Mouse (Mus musculus): Measurements from ENCODE around the gene Fyn. TPM values are rescaled to one million over a fixed set of nuclear protein-coding genes. Genes with fewer than 3 reads are reported as not detected.

Fyn gene
- total and polyA plus RNA-seq, 2 experiments from 2014 or later = 95.2 to 120 TPM

- Histone ChIP-seq H3K4me3 (ENCODE audit: low read length) (no peak overlapping the region), H3K36me3 (ENCODE audit: insufficient read depth, low read length) (no peaks in the 10 kb centered on the region), H3K4me1 (ENCODE audit: insufficient read depth, low read length) (peaks cover 50% of the 10 kb centered on the region), H3K9ac (replicated peaks; ENCODE audit: low read length) (no peak overlapping the region), H3K27ac (peak overlapping the region; percentile 11; the same call in 1 of the 2 replicates), H3K9me3 (ENCODE audit: low read length) (no peaks in the 10 kb centered on the region), H3K4me2 (ENCODE audit: low read depth, low read length) (no peak overlapping the region), H3K27me3 (ENCODE audit: insufficient read depth, low read length) (no peaks in the 10 kb centered on the region)
- TF ChIP-seq CTCF (IDR thresholded peaks at IDR 0.05; ENCODE audit: low read depth) = no peak
- 41% methylated on average over 12 of the region's 12 CpGs for WGBS
- ATAC-seq (peak; percentile 24), DNase-seq (ENCODE audit: low spot score) (peak; percentile 35)
Observed at GRCm38 (mm10) chr10:39506353-39506752, 137.7 kb downstream of the Fyn start.

DNA sequence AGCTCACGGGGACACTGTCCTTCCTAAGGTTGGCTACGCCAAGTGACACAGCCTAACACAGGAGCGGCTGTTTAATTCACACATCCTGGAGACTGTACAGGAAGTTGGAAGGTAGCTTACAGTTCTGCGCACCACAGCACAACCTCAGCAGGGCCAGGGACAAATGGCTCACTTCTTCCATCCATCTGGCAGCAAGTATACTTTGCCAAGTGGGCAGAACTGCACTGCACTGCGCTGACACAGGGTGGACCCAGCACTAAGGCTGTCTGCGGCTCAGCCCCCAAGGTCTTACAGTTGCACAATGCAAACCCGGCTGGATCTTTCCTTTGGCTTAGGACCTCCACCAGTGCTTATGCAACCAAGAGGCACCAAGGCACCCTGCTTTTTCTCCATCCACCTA lies 138.2 kb downstream of the Fyn start:
- H3K9me3 ChIP-seq (ENCODE audit: low read length) = no peaks in the 10 kb centered on the region
- no peak overlapping the region for H3K9ac ChIP-seq (replicated peaks; ENCODE audit: low read length)
- no peak overlapping the region for H3K4me2 ChIP-seq (ENCODE audit: low read depth, low read length)
- peak overlapping the region; percentile 11; the same call in 1 of the 2 replicates for H3K27ac ChIP-seq
- no peaks in the 10 kb centered on the region for H3K27me3 ChIP-seq (ENCODE audit: insufficient read depth, low read length)
- 42% methylated on average over 7 of the region's 7 CpGs for WGBS
- peak; percentile 61 for TF ChIP-seq CTCF (IDR thresholded peaks at IDR 0.05; ENCODE audit: low read depth)
- DNase-seq (ENCODE audit: low spot score) = peak; percentile 81
- peak; percentile 69 for ATAC-seq
- peaks cover 47% of the 10 kb centered on the region for H3K4me1 ChIP-seq (ENCODE audit: insufficient read depth, low read length)
- no peak overlapping the region for H3K4me3 ChIP-seq (ENCODE audit: low read length)
- no peaks in the 10 kb centered on the region for H3K36me3 ChIP-seq (ENCODE audit: insufficient read depth, low read length)

DNA sequence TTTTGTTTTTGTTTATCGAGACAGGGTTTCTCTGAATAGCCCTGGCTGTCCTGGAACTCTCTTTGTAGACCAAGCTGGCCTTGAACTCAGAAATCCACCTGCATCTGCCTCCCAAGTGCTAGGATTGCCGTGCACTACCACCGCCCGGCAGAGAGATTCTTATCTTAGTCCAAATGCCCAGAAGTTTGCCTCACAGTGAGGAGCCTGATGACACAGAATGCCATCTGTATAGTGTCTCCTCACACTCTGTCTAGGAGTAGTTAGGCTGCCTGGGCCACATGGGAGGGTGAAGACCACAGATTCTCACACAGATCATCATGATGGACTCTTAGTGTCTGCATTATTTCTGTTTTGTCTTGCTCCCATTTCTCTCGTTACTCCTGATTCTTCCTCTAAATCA lies 140.1 kb downstream of the Fyn start:
- Histone ChIP-seq H3K27ac (no peak overlapping the region), H3K4me3 (ENCODE audit: low read length) (no peak overlapping the region), H3K4me2 (ENCODE audit: low read depth, low read length) (no peak overlapping the region), H3K9me3 (ENCODE audit: low read length) (no peaks in the 10 kb centered on the region), H3K4me1 (ENCODE audit: insufficient read depth, low read length) (peaks cover 42% of the 10 kb centered on the region), H3K27me3 (ENCODE audit: insufficient read depth, low read length) (no peaks in the 10 kb centered on the region), H3K36me3 (ENCODE audit: insufficient read depth, low read length) (no peaks in the 10 kb centered on the region), H3K9ac (replicated peaks; ENCODE audit: low read length) (no peak overlapping the region)
- 74% methylated on average over 5 of the region's 5 CpGs for whole genome bisulfite sequencing
- ATAC-seq (no peak), DNase-seq (ENCODE audit: low spot score) (no peak)
- no peak for TF ChIP-seq CTCF (IDR thresholded peaks at IDR 0.05; ENCODE audit: low read depth)

- 72% methylated on average over 8 of the region's 8 CpGs for WGBS
Observed at GRCm38 (mm10) chr10:39509937-39510336, 141.3 kb downstream of the Fyn start.

DNA sequence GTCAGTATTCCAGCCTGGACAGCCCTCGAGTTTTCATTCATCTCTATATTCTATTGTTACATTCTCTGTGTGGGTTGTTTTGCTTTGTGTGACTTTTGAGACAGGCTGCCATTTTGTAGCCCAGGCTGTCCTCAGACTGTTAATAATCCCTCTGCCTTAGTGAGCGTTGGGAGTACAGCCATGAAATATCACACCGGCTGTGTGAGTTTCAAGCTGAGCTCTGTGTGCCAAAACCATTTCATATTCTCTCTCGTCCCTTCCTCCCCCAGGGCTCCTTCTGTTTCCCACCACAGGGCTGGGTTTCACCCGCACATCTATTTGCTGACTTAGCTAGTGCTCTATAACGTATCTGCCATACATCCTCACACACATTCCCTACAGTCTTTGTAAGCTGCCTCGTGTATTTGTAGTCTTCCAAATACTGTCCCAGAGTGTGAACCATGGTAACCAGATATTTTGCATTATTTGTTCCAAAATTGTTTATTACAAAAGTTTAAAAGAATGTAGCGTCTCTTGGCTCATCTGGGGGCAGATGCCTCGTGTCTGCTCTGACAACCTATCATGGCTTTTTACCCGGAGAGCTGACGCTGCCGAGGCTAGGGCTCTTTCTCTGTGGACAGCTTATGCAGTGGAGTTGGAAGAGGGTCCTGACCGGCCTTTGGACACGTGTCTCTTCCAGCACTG lies 144.1 kb downstream of the Fyn start:
- H3K4me3 ChIP-seq (ENCODE audit: low read length) = no peak overlapping the region
- no peak overlapping the region for H3K4me2 ChIP-seq (ENCODE audit: low read depth, low read length)
- H3K9ac ChIP-seq (replicated peaks; ENCODE audit: low read length) = no peak overlapping the region
- no peak overlapping the region for H3K27ac ChIP-seq
- peaks cover 10% of the 10 kb centered on the region for H3K4me1 ChIP-seq (ENCODE audit: insufficient read depth, low read length)
- ATAC-seq = no peak
- TF ChIP-seq CTCF (IDR thresholded peaks at IDR 0.05; ENCODE audit: low read depth) = no peak
- 0 out of 2 replicates have a peak, but pooled peaks cover 9% of the 10 kb centered on the region for H3K36me3 ChIP-seq (ENCODE audit: insufficient read depth, low read length)
- 59% methylated on average over 14 of the region's 14 CpGs for WGBS
- DNase-seq (ENCODE audit: low spot score) = no peak
- no peaks in the 10 kb centered on the region for H3K9me3 ChIP-seq (ENCODE audit: low read length)
- no peaks in the 10 kb centered on the region for H3K27me3 ChIP-seq (ENCODE audit: insufficient read depth, low read length)

More at GRCm38 (mm10) chr10:39509937-39510336, 141.3 kb downstream of the Fyn start:
- DNase-seq (ENCODE audit: low spot score) (no peak), ATAC-seq (no peak)
- no peak overlapping the region for H3K4me3 ChIP-seq (ENCODE audit: low read length)
- no peaks in the 10 kb centered on the region for H3K27me3 ChIP-seq (ENCODE audit: insufficient read depth, low read length)
- no peaks in the 10 kb centered on the region for H3K9me3 ChIP-seq (ENCODE audit: low read length)
- H3K36me3 ChIP-seq (ENCODE audit: insufficient read depth, low read length) = 0 out of 2 replicates have a peak, but pooled peaks cover 2% of the 10 kb centered on the region
- TF ChIP-seq CTCF (IDR thresholded peaks at IDR 0.05; ENCODE audit: low read depth) = no peak
- H3K4me2 ChIP-seq (ENCODE audit: low read depth, low read length) = no peak overlapping the region
- no peak overlapping the region for H3K9ac ChIP-seq (replicated peaks; ENCODE audit: low read length)
- no peak overlapping the region for H3K27ac ChIP-seq
- peaks cover 35% of the 10 kb centered on the region for H3K4me1 ChIP-seq (ENCODE audit: insufficient read depth, low read length)

DNA sequence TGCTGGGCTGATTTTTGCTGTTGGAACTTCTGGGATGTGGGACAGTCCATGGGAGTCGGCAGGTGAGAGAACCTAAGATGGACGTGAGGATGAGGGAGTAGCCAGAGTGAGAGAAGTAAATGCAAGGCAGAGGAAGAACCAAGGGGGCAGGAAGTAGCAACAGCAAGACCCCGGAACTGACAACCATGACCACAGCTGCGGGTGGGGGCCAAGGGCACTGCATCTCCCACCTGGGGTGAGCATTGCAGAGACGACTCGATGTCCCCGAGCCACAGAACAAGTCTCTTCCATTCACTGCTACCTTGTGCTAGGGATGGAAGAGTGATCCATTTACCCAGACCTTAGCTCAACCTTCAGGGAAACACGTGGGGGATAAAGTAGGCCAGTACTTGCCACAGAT lies 146.3 kb downstream of the Fyn start:
- DNase-seq (ENCODE audit: low spot score) (no peak), ATAC-seq (no peak)
- no peak overlapping the region for H3K4me3 ChIP-seq (ENCODE audit: low read length)
- H3K4me2 ChIP-seq (ENCODE audit: low read depth, low read length) = no peak overlapping the region
- peaks cover 8% of the 10 kb centered on the region for H3K4me1 ChIP-seq (ENCODE audit: insufficient read depth, low read length)
- H3K9ac ChIP-seq (replicated peaks; ENCODE audit: low read length) = no peak overlapping the region
- TF ChIP-seq CTCF (IDR thresholded peaks at IDR 0.05; ENCODE audit: low read depth) = no peak
- H3K9me3 ChIP-seq (ENCODE audit: low read length) = no peaks in the 10 kb centered on the region
- WGBS = 92% methylated on average over 8 of the region's 8 CpGs
- 0 out of 2 replicates have a peak, but pooled peaks cover 9% of the 10 kb centered on the region for H3K36me3 ChIP-seq (ENCODE audit: insufficient read depth, low read length)
- no peak overlapping the region for H3K27ac ChIP-seq
- H3K27me3 ChIP-seq (ENCODE audit: insufficient read depth, low read length) = no peaks in the 10 kb centered on the region

GRCm38 (mm10) chr10:39516541-39517133 lies 148.0 kb downstream of the Fyn start:
- Histone ChIP-seq H3K9me3 (ENCODE audit: low read length) (no peaks in the 10 kb centered on the region), H3K4me3 (ENCODE audit: low read length) (no peak overlapping the region), H3K36me3 (ENCODE audit: insufficient read depth, low read length) (0 out of 2 replicates have a peak, but pooled peaks cover 9% of the 10 kb centered on the region), H3K27ac (no peak overlapping the region), H3K27me3 (ENCODE audit: insufficient read depth, low read length) (no peaks in the 10 kb centered on the region), H3K4me2 (ENCODE audit: low read depth, low read length) (no peak overlapping the region), H3K4me1 (ENCODE audit: insufficient read depth, low read length) (no peaks in the 10 kb centered on the region; the same call in 1 of the 2 replicates), H3K9ac (replicated peaks; ENCODE audit: low read length) (no peak overlapping the region)
- DNase-seq (ENCODE audit: low spot score) (no peak), ATAC-seq (no peak)
- TF ChIP-seq CTCF (IDR thresholded peaks at IDR 0.05; ENCODE audit: low read depth) = no peak
- WGBS = 77% methylated on average over 6 of the region's 6 CpGs
